Comparison of ENCODE assay signal across 14 mouse cellular contexts in genomic region chr19:31621716-31622115, GRCm38 (mm10).
"Had no signal": no experiment of that assay in that cellular context is flagged by ENCODE, and none has a peak within 500 bp of the region (broad histone marks: within the 10 kb centered on the region; RNA-seq: fewer than 3 reads in every experiment).

No protein-coding gene starts in this region.

- ATAC-seq: inflammation-experienced regulatory T-cells, adult 6 months; intestine, embryonic 16.5 days; liver, embryonic 12.5 days had no signal

- H3K9me3 ChIP-seq: limb, embryonic 12.5 days; limb, embryonic 15.5 days; liver, embryonic 12.5 days; liver, embryonic 15.5 days had no signal

- H3K36me3 ChIP-seq: limb, embryonic 12.5 days; limb, embryonic 15.5 days; liver, embryonic 12.5 days; liver, embryonic 15.5 days had no signal

- H3K4me3 ChIP-seq: limb, embryonic 12.5 days; limb, embryonic 15.5 days; liver, embryonic 12.5 days; liver, embryonic 15.5 days had no signal

- DNase-seq: left cerebral cortex, postnatal 4 days; lung, adult 2 months; lung, postnatal 14 days; lung, postnatal 4 days; midbrain, embryonic 14.5 days; thymus, adult 18-20 months; thymus, postnatal 36 days had no signal

- H3K4me1 ChIP-seq: limb, embryonic 12.5 days; limb, embryonic 15.5 days; liver, embryonic 12.5 days; liver, embryonic 15.5 days had no signal

- H3K27ac ChIP-seq: limb, embryonic 12.5 days; limb, embryonic 15.5 days; liver, embryonic 12.5 days; liver, embryonic 15.5 days had no signal

- H3K27me3 ChIP-seq: limb, embryonic 12.5 days; limb, embryonic 15.5 days; liver, embryonic 12.5 days; liver, embryonic 15.5 days had no signal

- H3K9ac ChIP-seq: limb, embryonic 12.5 days; limb, embryonic 15.5 days; liver, embryonic 12.5 days; liver, embryonic 15.5 days had no signal

- H3K4me2 ChIP-seq: limb, embryonic 12.5 days; limb, embryonic 15.5 days; liver, embryonic 12.5 days; liver, embryonic 15.5 days; midbrain, embryonic 11.5 days had no signal
